Comparison of ENCODE assay signal across 24 mouse cellular contexts in the genomic region with DNA sequence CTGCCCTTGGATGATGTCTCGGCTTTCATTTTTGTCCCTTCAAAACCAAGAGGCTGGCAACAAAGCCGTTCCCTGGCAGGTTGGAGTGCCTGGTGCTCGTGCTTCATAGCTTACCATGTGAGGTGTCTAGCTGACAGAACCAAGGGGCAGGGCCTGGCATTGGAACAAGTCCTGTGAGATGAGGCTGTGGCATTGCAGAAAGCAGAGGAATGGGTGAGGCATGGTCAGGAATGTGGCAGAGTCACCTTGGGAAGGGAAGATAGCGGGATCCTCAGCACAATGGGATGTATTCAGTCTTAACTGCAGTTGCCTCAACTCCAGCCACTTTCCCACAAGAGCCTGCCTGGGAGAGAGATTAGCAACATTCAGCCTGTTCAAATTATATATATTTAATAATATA. TPM values are rescaled to one million over a fixed set of nuclear protein-coding genes. Genes with fewer than 3 reads are reported as not detected.
DNase-seq lines count a peak whose midpoint lies in the region; ATAC-seq and TF ChIP-seq lines count a peak whose summit lies in the region.
"Had no signal": no experiment of that assay in that cellular context is flagged by ENCODE, and none has a peak within 500 bp of the region (broad histone marks: within the 10 kb centered on the region; RNA-seq: fewer than 3 reads in every experiment).

No protein-coding gene starts in this region.

- no peak overlapping the region for H3K4me2 ChIP-seq in heart, embryonic 16.5 days (ENCODE audit: low read depth, low read length)
- H3K4me2 ChIP-seq: embryonic facial prominence, embryonic 13.5 days; forebrain, embryonic 13.5 days; heart, embryonic 13.5 days; hindbrain, embryonic 13.5 days had no signal

- no peak overlapping the region for H3K4me3 ChIP-seq in heart, embryonic 16.5 days (ENCODE audit: low read length)
- H3K4me3 ChIP-seq in layer of hippocampus, adult 2 months: no peak overlapping the region
- no peak overlapping the region for H3K4me3 ChIP-seq in olfactory bulb, adult 2 months (ENCODE audit: insufficient read depth, low read depth, low read length)
- no peak overlapping the region for H3K4me3 ChIP-seq in forebrain, embryonic 10.5 days
- H3K4me3 ChIP-seq: embryonic facial prominence, embryonic 13.5 days; forebrain, embryonic 13.5 days; heart, adult 2 months; heart, embryonic 13.5 days; hindbrain, embryonic 13.5 days had no signal

- H3K27me3 ChIP-seq in heart, embryonic 16.5 days (ENCODE audit: control insufficient read depth, insufficient read depth, low read length): no peaks in the 10 kb centered on the region
- no peaks in the 10 kb centered on the region for H3K27me3 ChIP-seq in forebrain, embryonic 10.5 days (ENCODE audit: poor library complexity, severe bottlenecking)
- H3K27me3 ChIP-seq: embryonic facial prominence, embryonic 13.5 days; forebrain, embryonic 13.5 days; heart, embryonic 13.5 days; hindbrain, embryonic 13.5 days had no signal

- peaks cover 13% of the 10 kb centered on the region; the same call in 1 of the 2 replicates for H3K4me1 ChIP-seq in heart, embryonic 16.5 days (ENCODE audit: control insufficient read depth, insufficient read depth, low read length)
- H3K4me1 ChIP-seq in olfactory bulb, adult 2 months (ENCODE audit: control insufficient read depth, insufficient read depth, low read length): peaks cover 32% of the 10 kb centered on the region
- no peaks in the 10 kb centered on the region for H3K4me1 ChIP-seq in forebrain, embryonic 10.5 days
- H3K4me1 ChIP-seq: embryonic facial prominence, embryonic 13.5 days; forebrain, embryonic 13.5 days; hindbrain, embryonic 13.5 days had no signal

- WGBS in heart, embryonic 16.5 days: 62% methylated on average over 4 of the region's 4 CpGs
- 68% methylated on average over 4 of the region's 4 CpGs for WGBS in olfactory bulb, adult 2 months
- WGBS in forebrain, embryonic 10.5 days: 89% methylated on average over 4 of the region's 4 CpGs

- no peak overlapping the region for H3K27ac ChIP-seq in heart, embryonic 16.5 days (ENCODE audit: low read length)
- H3K27ac ChIP-seq in layer of hippocampus, adult 2 months: peak overlapping the region; percentile 81; the same call in 1 of the 2 replicates
- H3K27ac ChIP-seq in olfactory bulb, adult 2 months (ENCODE audit: insufficient read depth, low read depth, low read length): peak overlapping the region; percentile 86
- no peak overlapping the region for H3K27ac ChIP-seq in forebrain, embryonic 10.5 days
- H3K27ac ChIP-seq: embryonic facial prominence, embryonic 13.5 days; forebrain, embryonic 13.5 days; heart, adult 2 months; heart, embryonic 13.5 days; hindbrain, embryonic 13.5 days; hindbrain, postnatal 0 days had no signal

- no peak for TF ChIP-seq POLR2A in olfactory bulb, adult 2 months (IDR thresholded peaks at IDR 0.05; ENCODE audit: insufficient read depth, low read depth, low read length)

- TF ChIP-seq CTCF in layer of hippocampus, adult 2 months (conservative IDR thresholded peaks at IDR 0.05): no peak
- TF ChIP-seq CTCF in olfactory bulb, adult 2 months (IDR thresholded peaks at IDR 0.05; ENCODE audit: insufficient read depth, low read depth, low read length): no peak

- no peaks in the 10 kb centered on the region for H3K36me3 ChIP-seq in heart, embryonic 16.5 days (ENCODE audit: control insufficient read depth, insufficient read depth)
- H3K36me3 ChIP-seq in forebrain, embryonic 10.5 days (replicated peaks): no peaks in the 10 kb centered on the region
- H3K36me3 ChIP-seq: embryonic facial prominence, embryonic 13.5 days; G1E; heart, embryonic 13.5 days; hindbrain, embryonic 13.5 days had no signal

- ATAC-seq in heart, embryonic 16.5 days (replicated peaks; ENCODE audit: extremely low read depth, insufficient read depth, low FRiP score): 0 out of 2 replicates have a peak, but pooled peaks have one; percentile 10
- ATAC-seq: activated CD4-positive, CD25-positive, alpha-beta regulatory T cell, adult 4 months; CD4-positive, CD25-positive, alpha-beta regulatory T cell, adult 4 months; forebrain, embryonic 13.5 days; forebrain, postnatal 0 days; hindbrain, postnatal 0 days had no signal

- no peak overlapping the region for H3K9ac ChIP-seq in heart, embryonic 16.5 days (ENCODE audit: low read length)
- H3K9ac ChIP-seq: embryonic facial prominence, embryonic 13.5 days; forebrain, embryonic 13.5 days; forebrain, postnatal 0 days; heart, embryonic 13.5 days; hindbrain, embryonic 13.5 days had no signal

- peaks cover 4% of the 10 kb centered on the region; the same call in 1 of the 2 replicates for H3K9me3 ChIP-seq in heart, embryonic 16.5 days (replicated peaks; ENCODE audit: control insufficient read depth, low read length)
- H3K9me3 ChIP-seq in forebrain, embryonic 10.5 days: peaks cover 5% of the 10 kb centered on the region; the same call in 1 of the 2 replicates
- H3K9me3 ChIP-seq: embryonic facial prominence, embryonic 13.5 days had no signal

- no peak for DNase-seq in heart, adult 18-20 months
- no peak for DNase-seq in layer of hippocampus, adult 2 months (ENCODE audit: low spot score in 2 of 2)
- DNase-seq in layer of hippocampus, adult 18-20 months (ENCODE audit: low spot score in 2 of 2): no peak
- peak; percentile 14 for DNase-seq in 3T3-L1 (ENCODE audit: low read depth, low spot score)
- no peak for DNase-seq in forebrain, embryonic 10.5 days (ENCODE audit: extremely low spot score, low spot score)
- DNase-seq: adrenal gland, postnatal 25 days; B cell, adult 2 months; cerebellum, adult 18-20 months; cerebellum, adult 9-11 months; cerebellum, postnatal 36 days; forebrain, postnatal 0 days; gastrocnemius, postnatal 36 days; heart, adult 2 months; kidney, adult 18-20 months had no signal

RNA-seq across cellular contexts. Expression of a gene that starts 24.6 kb away (rescaled TPM):
- 4.6 and 5.4 TPM in 2 replicates for polyA plus RNA-seq in heart, embryonic 16.5 days (2015; fragmentation: Nextera tagmentation; extraction: Ambion mirVana)
- total RNA-seq in heart, adult 18-20 months (2021): 10 to 100 TPM; 25.4 to 31.1 TPM
- 10 to 100 TPM; 58.7 to 59.4 TPM for total RNA-seq in layer of hippocampus, adult 2 months (2021)
- 10 to 100 TPM; 61.6 to 66.7 TPM for total RNA-seq in layer of hippocampus, adult 18-20 months (2021)
- polyA plus RNA-seq in olfactory bulb, adult 2 months (2012; ENCODE audit: insufficient read depth, insufficient read length, low replicate concordance, missing spikeins): not detected in 2 replicates
- polyA plus RNA-seq in forebrain, embryonic 10.5 days (2016; fragmentation: Nextera tagmentation; extraction: Ambion mirVana): 0.30 and 0.50 TPM in 2 replicates
- polyA plus RNA-seq: CD4-positive, CD25-positive, alpha-beta regulatory T cell, adult 4 months; G1E had no signal

Comparison
In these comparisons a context has a peak if more than half of its experiments do, and no peak if none do; other contexts are left out.
1. H3K27ac ChIP-seq: peak in layer of hippocampus, adult 2 months (single experiment) and olfactory bulb, adult 2 months (single experiment); none in heart, embryonic 16.5 days (single experiment) and forebrain, embryonic 10.5 days (single experiment).